Mouse (Mus musculus) gonadal fat pad, adult 2 months (tissue): ENCODE results near the gene Txnip. TPM values are rescaled to one million over a fixed set of nuclear protein-coding genes. Genes with fewer than 3 reads are reported as not detected.
"Not testable (repeated sequence)": the region's sequence is repeated elsewhere in the genome, so short reads cannot be mapped to it uniquely, and the experiment has no call there.

Source experiments
- DNase-seq: peaks from one replicate; pipeline ENCODE4 v3.0.0-alpha.2; 2012; ENCODE audit warnings: low read depth
- polyA plus RNA-seq: library from polyadenylated mRNA; depleted of rRNA; stranded (reverse); fragments of >200 nt; gene quantifications from 2 replicates; pipeline ENCODE4 v1.2.3, GENCODE M21; 2012; rRNA removed

Txnip gene
- polyA plus RNA-seq, 1 experiment: 966 TPM

- peak; percentile 74 for DNase-seq
These were observed 36.2 kb downstream of the Txnip start, which contains the start of gene Polr3gl for GRCm38 (mm10) chr3:96593790-96594560. Polr3gl (minus strand) TSS chr3:96594181.

- DNase-seq: no peak
These were observed 37.1 kb downstream of the Txnip start for GRCm38 (mm10) chr3:96594851-96595250.

- no peak for DNase-seq
These were observed 37.9 kb downstream of the Txnip start for GRCm38 (mm10) chr3:96595661-96596060.

GRCm38 (mm10) chr3:96596228-96596707 lies 38.5 kb downstream of the Txnip start, which contains the start of gene Ankrd34a:
Ankrd34a (plus strand) TSS chr3:96596636.
- no peak for DNase-seq

- DNase-seq: no peak
These were observed 39.1 kb downstream of the Txnip start for GRCm38 (mm10) chr3:96596855-96597254.

- no peak for DNase-seq
These were observed 39.7 kb downstream of the Txnip start for GRCm38 (mm10) chr3:96597435-96597891.

- DNase-seq: no peak
These were observed 40.7 kb downstream of the Txnip start for GRCm38 (mm10) chr3:96598156-96599068.

- no peak for DNase-seq
These were observed 41.3 kb downstream of the Txnip start for GRCm38 (mm10) chr3:96599069-96599393.

GRCm38 (mm10) chr3:96599411-96599810 lies 41.7 kb downstream of the Txnip start:
- no peak for DNase-seq

- no peak for DNase-seq
These were observed 43.0 kb downstream of the Txnip start, which contains the start of gene Lix1l for GRCm38 (mm10) chr3:96600639-96601250. Lix1l (plus strand) TSS chr3:96601149.

- DNase-seq: no peak
These were observed 43.6 kb downstream of the Txnip start for GRCm38 (mm10) chr3:96601251-96601787.

GRCm38 (mm10) chr3:96601941-96602703 lies 44.4 kb downstream of the Txnip start:
- DNase-seq: no peak

- DNase-seq: no peak
These were observed 44.9 kb downstream of the Txnip start for GRCm38 (mm10) chr3:96602704-96603084.

- no peak for DNase-seq
These were observed 45.6 kb downstream of the Txnip start for GRCm38 (mm10) chr3:96603311-96603710.

GRCm38 (mm10) chr3:96606007-96606406 lies 48.2 kb downstream of the Txnip start:
- not testable (repeated sequence) for DNase-seq

GRCm38 (mm10) chr3:96606618-96607017 lies 48.9 kb downstream of the Txnip start:
- DNase-seq: no peak

Other genes starting within 250 kb of the Txnip start
- not detected in 2 replicates for gene BC107364, start 105.7 kb upstream of the Txnip start, polyA plus RNA-seq
- 0.16 and 0.55 TPM in 2 replicates for gene Hfe2, start 32.8 kb upstream of the Txnip start, polyA plus RNA-seq
- gene Gm16253, start 19.0 kb downstream of the Txnip start, polyA plus RNA-seq: 0.39 TPM in 1 of 2 replicates, not detected in the other
- 12.6 and 13.7 TPM in 2 replicates for gene Polr3gl, start 36.2 kb downstream of the Txnip start, polyA plus RNA-seq
- 0.34 and 0.37 TPM in 2 replicates for gene Ankrd34a, start 38.7 kb downstream of the Txnip start, polyA plus RNA-seq
- 20.6 and 21.5 TPM in 2 replicates for gene Lix1l, start 43.2 kb downstream of the Txnip start, polyA plus RNA-seq
- 6.5 and 12.6 TPM in 2 replicates for gene Rbm8a, start 72.0 kb downstream of the Txnip start, polyA plus RNA-seq
- gene Pex11b, start 77.4 kb downstream of the Txnip start, polyA plus RNA-seq: 55.1 and 57.9 TPM in 2 replicates
- gene Gm42957, start 77.5 kb downstream of the Txnip start, polyA plus RNA-seq: 0.09 and 0.10 TPM in 2 replicates
- gene Itga10, start 87.6 kb downstream of the Txnip start, polyA plus RNA-seq: 2.1 and 2.5 TPM in 2 replicates
- 1.8 and 2.2 TPM in 2 replicates for gene Ankrd35, start 112.2 kb downstream of the Txnip start, polyA plus RNA-seq
- gene Pias3, start 138.4 kb downstream of the Txnip start, polyA plus RNA-seq: 23.4 and 29.1 TPM in 2 replicates
- gene Nudt17, start 150.6 kb downstream of the Txnip start, polyA plus RNA-seq: 0.72 and 1.3 TPM in 2 replicates
- gene Polr3c, start 169.7 kb downstream of the Txnip start, polyA plus RNA-seq: 28.4 and 29.9 TPM in 2 replicates
- gene Rnf115, start 169.7 kb downstream of the Txnip start, polyA plus RNA-seq: 21.4 and 26.2 TPM in 2 replicates